ENCODE assay signal across 21 mouse cellular contexts in genomic region chr5:111844528-111844927, GRCm38 (mm10).
A peak's percentile ranks its signal among the peaks of the same experiment; 100 is the strongest.
DNase-seq lines count a peak whose midpoint lies in the region; ATAC-seq lines count a peak whose summit lies in the region.
"Had no signal": no experiment of that assay in that cellular context is flagged by ENCODE, and none has a peak within 500 bp of the region (broad histone marks: within the 10 kb centered on the region; RNA-seq: fewer than 3 reads in every experiment).

No protein-coding gene starts in this region.

- no peak for ATAC-seq in hindbrain, embryonic 16.5 days
- peak; percentile 64 for ATAC-seq in forebrain, embryonic 14.5 days
- ATAC-seq in hindbrain, embryonic 14.5 days (ENCODE audit: low FRiP score) = no peak
- ATAC-seq in midbrain, embryonic 16.5 days = 0 out of 2 replicates have a peak, but pooled peaks have one; percentile 36
- no peak for ATAC-seq in CD4-positive, CD25-positive, alpha-beta regulatory T cell, adult 4 months

- peak overlapping the region; percentile 82 for H3K27ac ChIP-seq in hindbrain, embryonic 10.5 days
- H3K27ac ChIP-seq in hindbrain, embryonic 16.5 days (ENCODE audit: low read depth, low read length) = no peak overlapping the region
- H3K27ac ChIP-seq in forebrain, embryonic 14.5 days (ENCODE audit: low read depth, low read length) = peak overlapping the region; percentile 94
- peak overlapping the region; percentile 47 for H3K27ac ChIP-seq in hindbrain, embryonic 14.5 days
- peak overlapping the region; percentile 68 for H3K27ac ChIP-seq in midbrain, embryonic 16.5 days (ENCODE audit: low read length)
- H3K27ac ChIP-seq: heart, embryonic 15.5 days; layer of hippocampus, adult 2 months; limb, embryonic 10.5 days; liver, embryonic 15.5 days; lung, embryonic 15.5 days; stomach, postnatal 0 days had no signal

- WGBS in hindbrain, embryonic 10.5 days = 40% methylated on average over 3 of the region's 3 CpGs
- WGBS in hindbrain, embryonic 16.5 days = 35% methylated on average over 3 of the region's 3 CpGs
- 12% methylated on average over 3 of the region's 3 CpGs for WGBS in forebrain, embryonic 14.5 days
- 25% methylated on average over 3 of the region's 3 CpGs for WGBS in hindbrain, embryonic 14.5 days
- 26% methylated on average over 3 of the region's 3 CpGs for WGBS in midbrain, embryonic 16.5 days

- H3K36me3 ChIP-seq in hindbrain, embryonic 10.5 days = no peaks in the 10 kb centered on the region
- H3K36me3 ChIP-seq in hindbrain, embryonic 16.5 days (ENCODE audit: control insufficient read depth, insufficient read depth, low read length) = no peaks in the 10 kb centered on the region
- no peaks in the 10 kb centered on the region for H3K36me3 ChIP-seq in forebrain, embryonic 14.5 days (ENCODE audit: control insufficient read depth, insufficient read depth, low read length)
- no peaks in the 10 kb centered on the region for H3K36me3 ChIP-seq in hindbrain, embryonic 14.5 days (replicated peaks; ENCODE audit: control insufficient read depth, insufficient read depth)
- H3K36me3 ChIP-seq in midbrain, embryonic 16.5 days (ENCODE audit: control insufficient read depth, insufficient read depth, low read length) = no peaks in the 10 kb centered on the region
- H3K36me3 ChIP-seq: heart, embryonic 15.5 days; limb, embryonic 10.5 days; liver, embryonic 15.5 days; lung, embryonic 15.5 days had no signal

- intact Hi-C loops in heart, postnatal 14 days (cut with DNase I) = no loop called here

- no peaks in the 10 kb centered on the region for H3K9me3 ChIP-seq in hindbrain, embryonic 10.5 days
- H3K9me3 ChIP-seq in hindbrain, embryonic 16.5 days (ENCODE audit: control insufficient read depth, low read length) = no peaks in the 10 kb centered on the region
- no peaks in the 10 kb centered on the region for H3K9me3 ChIP-seq in forebrain, embryonic 14.5 days (replicated peaks; ENCODE audit: control insufficient read depth, low read length)
- no peaks in the 10 kb centered on the region for H3K9me3 ChIP-seq in hindbrain, embryonic 14.5 days (ENCODE audit: control insufficient read depth, low read length)
- no peaks in the 10 kb centered on the region for H3K9me3 ChIP-seq in midbrain, embryonic 16.5 days (replicated peaks; ENCODE audit: control insufficient read depth, low read length, poor library complexity, severe bottlenecking)
- H3K9me3 ChIP-seq: heart, embryonic 15.5 days; limb, embryonic 10.5 days; liver, embryonic 15.5 days; lung, embryonic 15.5 days had no signal

- H3K4me2 ChIP-seq in hindbrain, embryonic 16.5 days (ENCODE audit: low read length) = no peak overlapping the region
- H3K4me2 ChIP-seq in forebrain, embryonic 14.5 days (ENCODE audit: low read length) = peak overlapping the region; percentile 41
- H3K4me2 ChIP-seq in hindbrain, embryonic 14.5 days (replicated peaks) = no peak overlapping the region
- H3K4me2 ChIP-seq in midbrain, embryonic 16.5 days (ENCODE audit: low read length) = no peak overlapping the region
- H3K4me2 ChIP-seq: heart, embryonic 15.5 days; liver, embryonic 15.5 days; lung, embryonic 15.5 days had no signal

- no peak overlapping the region for H3K9ac ChIP-seq in hindbrain, embryonic 16.5 days (ENCODE audit: low read depth, low read length)
- peak overlapping the region; percentile 46; the same call in 1 of the 2 replicates for H3K9ac ChIP-seq in forebrain, embryonic 14.5 days (ENCODE audit: low read length)
- H3K9ac ChIP-seq in hindbrain, embryonic 14.5 days = no peak overlapping the region
- H3K9ac ChIP-seq in midbrain, embryonic 16.5 days (ENCODE audit: low read depth, low read length) = no peak overlapping the region; the same call in 1 of the 2 replicates
- H3K9ac ChIP-seq: heart, embryonic 15.5 days; liver, embryonic 15.5 days; lung, embryonic 15.5 days had no signal

- H3K4me1 ChIP-seq in hindbrain, embryonic 10.5 days (replicated peaks) = peaks cover 40% of the 10 kb centered on the region
- peaks cover 3% of the 10 kb centered on the region; the same call in 1 of the 2 replicates for H3K4me1 ChIP-seq in hindbrain, embryonic 16.5 days (ENCODE audit: control insufficient read depth, insufficient read depth, low read depth, low read length)
- peaks cover 27% of the 10 kb centered on the region for H3K4me1 ChIP-seq in forebrain, embryonic 14.5 days (ENCODE audit: control insufficient read depth, insufficient read depth, low read length)
- peaks cover 15% of the 10 kb centered on the region; the same call in 1 of the 2 replicates for H3K4me1 ChIP-seq in hindbrain, embryonic 14.5 days (replicated peaks; ENCODE audit: control insufficient read depth, insufficient read depth, low read length)
- H3K4me1 ChIP-seq in midbrain, embryonic 16.5 days (ENCODE audit: control insufficient read depth, insufficient read depth, low read length) = peaks cover 30% of the 10 kb centered on the region
- H3K4me1 ChIP-seq: heart, embryonic 15.5 days; liver, embryonic 15.5 days had no signal

- H3K27me3 ChIP-seq in hindbrain, embryonic 10.5 days (ENCODE audit: insufficient read depth, poor library complexity, severe bottlenecking) = peaks cover 13% of the 10 kb centered on the region; the same call in 1 of the 2 replicates
- H3K27me3 ChIP-seq in hindbrain, embryonic 16.5 days (replicated peaks; ENCODE audit: control insufficient read depth, insufficient read depth, low read length) = no peaks in the 10 kb centered on the region; the same call in 1 of the 2 replicates
- H3K27me3 ChIP-seq in forebrain, embryonic 14.5 days (replicated peaks; ENCODE audit: control insufficient read depth, insufficient read depth, low read length) = no peaks in the 10 kb centered on the region
- no peaks in the 10 kb centered on the region for H3K27me3 ChIP-seq in hindbrain, embryonic 14.5 days (ENCODE audit: control insufficient read depth, insufficient read depth, low read length)
- no peaks in the 10 kb centered on the region for H3K27me3 ChIP-seq in midbrain, embryonic 16.5 days (ENCODE audit: control insufficient read depth, insufficient read depth, low read depth, low read length)
- H3K27me3 ChIP-seq: liver, embryonic 15.5 days; lung, embryonic 15.5 days had no signal

- H3K4me3 ChIP-seq in hindbrain, embryonic 10.5 days = no peak overlapping the region
- H3K4me3 ChIP-seq in hindbrain, embryonic 16.5 days (ENCODE audit: low read length) = no peak overlapping the region
- H3K4me3 ChIP-seq in forebrain, embryonic 14.5 days (ENCODE audit: low read depth, low read length) = no peak overlapping the region
- H3K4me3 ChIP-seq in hindbrain, embryonic 14.5 days (replicated peaks; ENCODE audit: low read length) = no peak overlapping the region
- H3K4me3 ChIP-seq in midbrain, embryonic 16.5 days (ENCODE audit: low read depth, low read length) = no peak overlapping the region
- H3K4me3 ChIP-seq: heart, embryonic 15.5 days; layer of hippocampus, adult 2 months; limb, embryonic 10.5 days; liver, embryonic 15.5 days; lung, embryonic 15.5 days had no signal

- no peak for DNase-seq in hindbrain, embryonic 10.5 days (ENCODE audit: low spot score)
- peak; percentile 82 for DNase-seq in forebrain, embryonic 14.5 days (ENCODE audit: low spot score)
- DNase-seq in hindbrain, embryonic 14.5 days (ENCODE audit: low spot score) = no peak
- DNase-seq in heart, postnatal 14 days = no peak
- DNase-seq in lung, postnatal 10 days = no peak
- DNase-seq: adrenal gland, postnatal 25 days; cerebellum, postnatal 10 days; heart, postnatal 4 days; kidney, adult 2 months; kidney, postnatal 14 days; liver; thymus, adult 2 months had no signal

Comparison
In these comparisons a context has a peak if more than half of its experiments do, and no peak if none do; other contexts are left out.
1. ATAC-seq: peak in forebrain, embryonic 14.5 days (single experiment) and midbrain, embryonic 16.5 days (single experiment); none in hindbrain, embryonic 16.5 days (single experiment), hindbrain, embryonic 14.5 days (single experiment) and CD4-positive, CD25-positive, alpha-beta regulatory T cell, adult 4 months (single experiment).